Mouse (Mus musculus) MEL (cell line): ENCODE measurements around the gene Gm49387. TPM values are rescaled to one million over a fixed set of nuclear protein-coding genes. Genes with fewer than 3 reads are reported as not detected.

Experiments
- DNase-seq: peaks from one replicate; pipeline ENCODE4 v3.0.0; 2011; ENCODE audit warnings: low read depth, low spot score
- H3K27ac ChIP-seq: 2 replicates; pipeline ENCODE4 v1.5.1; 2012; ENCODE audit warnings: low read depth, mild to moderate bottlenecking, control low read depth, low read length, moderate library complexity; ENCODE audit not compliant: control insufficient read depth
- H3K27me3 ChIP-seq, 2 experiments: fragments of 150-350 bp in 1 of 2; sonication (generic) in 1 of 2; 2 replicates each; pipeline ENCODE4 v1.6.1; 2012; ENCODE audit warnings: low read length in 2 of 2, mild to moderate bottlenecking in 2 of 2, improper control_type of control experiment in 1 of 2, moderate library complexity in 1 of 2; ENCODE audit not compliant: insufficient read depth in 2 of 2, control insufficient read depth in 1 of 2
- H3K36me3 ChIP-seq, 2 experiments: 2 replicates each; pipeline ENCODE4 v1.6.1; 2012 to 2014; ENCODE audit warnings: low read length in 2 of 2, improper control_type of control experiment in 1 of 2, inconsistent platforms in 1 of 2, mild to moderate bottlenecking in 1 of 2; ENCODE audit not compliant: insufficient read depth in 2 of 2, control insufficient read depth in 1 of 2
- H3K4me1 ChIP-seq, 2 experiments: fragments of 150-350 bp in 1 of 2; sonication (generic) in 1 of 2; 2 replicates each; pipeline ENCODE4 v1.6.1; 2012; ENCODE audit warnings: low read length in 2 of 2, improper control_type of control experiment in 1 of 2, mild to moderate bottlenecking in 1 of 2; ENCODE audit not compliant: insufficient read depth in 2 of 2, control insufficient read depth in 1 of 2
- H3K4me3 ChIP-seq, 2 experiments: fragments of 150-350 bp in 1 of 2; sonication (generic) in 1 of 2; 2 replicates each; pipeline ENCODE4 v1.5.1; 2012; ENCODE audit warnings: low read depth in 2 of 2, low read length in 2 of 2, mild to moderate bottlenecking in 2 of 2, moderate library complexity in 2 of 2, control low read depth in 1 of 2, improper control_type of control experiment in 1 of 2; ENCODE audit not compliant: control insufficient read depth in 1 of 2, insufficient read depth in 1 of 2
- H3K79me2 ChIP-seq: 2 replicates; pipeline ENCODE4 v1.6.1; 2012; ENCODE audit warnings: mild to moderate bottlenecking, low read length, moderate library complexity; ENCODE audit not compliant: control insufficient read depth, poor library complexity, insufficient read depth
- H3K9ac ChIP-seq: 2 replicates; pipeline ENCODE4 v1.6.1; 2012; ENCODE audit warnings: low read depth, mild to moderate bottlenecking, control low read depth, low read length, moderate library complexity; ENCODE audit not compliant: control insufficient read depth, poor library complexity, severe bottlenecking
- H3K9me3 ChIP-seq: fragments of 150-350 bp; sonication (generic); replicated peaks from 2 replicates; pipeline ENCODE4 v1.6.1; 2012; ENCODE audit warnings: mild to moderate bottlenecking, low read length, improper control_type of control experiment, moderate library complexity; ENCODE audit not compliant: insufficient read depth
- CHD2 ChIP-seq: IDR thresholded peaks from 2 replicates; pipeline ENCODE4 v1.6.1; 2011; ENCODE audit warnings: low read length, improper control_type of control experiment
- CTCF ChIP-seq, 3 experiments: IDR thresholded peaks in 2 of 3; conservative IDR thresholded peaks in 1 of 3; 2 replicates each; pipeline ENCODE4 v1.5.1; 2011 to 2012; ENCODE audit warnings: low read length in 3 of 3, low read depth in 2 of 3, mild to moderate bottlenecking in 2 of 3, improper control_type of control experiment in 1 of 3, inconsistent platforms in 1 of 3, mixed read lengths in 1 of 3, moderate library complexity in 1 of 3; ENCODE audit not compliant: control insufficient read depth in 1 of 3, insufficient read depth in 1 of 3, poor library complexity in 1 of 3, severe bottlenecking in 1 of 3
- ELF1 ChIP-seq: IDR thresholded peaks from 2 replicates; pipeline ENCODE4 v1.6.1; 2014; ENCODE audit warnings: low read depth, mild to moderate bottlenecking, inconsistent platforms, low read length, improper control_type of control experiment, moderate library complexity
- EP300 ChIP-seq, 2 experiments: IDR thresholded peaks; 2 replicates each; pipeline ENCODE4 v1.6.1; 2011; ENCODE audit warnings: improper control_type of control experiment in 2 of 2, low read length in 2 of 2, low read depth in 1 of 2, mild to moderate bottlenecking in 1 of 2
- GABPA ChIP-seq: IDR thresholded peaks from 2 replicates; pipeline ENCODE4 v1.6.1; 2012; ENCODE audit warnings: low read depth, mild to moderate bottlenecking, inconsistent platforms, low read length, improper control_type of control experiment, moderate library complexity
- HCFC1 ChIP-seq: IDR thresholded peaks from 2 replicates; pipeline ENCODE4 v1.6.1; 2012; ENCODE audit warnings: low read depth, mild to moderate bottlenecking, inconsistent platforms, low read length, improper control_type of control experiment, moderate library complexity
- MAZ ChIP-seq: IDR thresholded peaks from 2 replicates; pipeline ENCODE4 v1.6.1; 2012; ENCODE audit warnings: low read depth, mild to moderate bottlenecking, inconsistent platforms, low read length, improper control_type of control experiment
- MEF2A ChIP-seq: IDR thresholded peaks from 2 replicates; pipeline ENCODE4 v1.6.1; 2014; ENCODE audit warnings: low read depth, mild to moderate bottlenecking, inconsistent platforms, low read length, improper control_type of control experiment; ENCODE audit not compliant: poor library complexity, insufficient replicate concordance, severe bottlenecking; ENCODE audit errors: extremely low read depth
- NELFE ChIP-seq: IDR thresholded peaks from 2 replicates; pipeline ENCODE4 v1.6.1; 2011; ENCODE audit warnings: low read depth, low read length, improper control_type of control experiment
- POLR2A ChIP-seq, 2 experiments: IDR thresholded peaks; 2 replicates each; pipeline ENCODE4 v1.6.1; 2011 to 2012; ENCODE audit warnings: low read length in 2 of 2, mild to moderate bottlenecking in 2 of 2, control low read depth in 1 of 2, improper control_type of control experiment in 1 of 2, low read depth in 1 of 2, moderate library complexity in 1 of 2; ENCODE audit not compliant: control insufficient read depth in 1 of 2, insufficient read depth in 1 of 2, poor library complexity in 1 of 2
- POLR2AphosphoS5 ChIP-seq: IDR thresholded peaks from 2 replicates; pipeline ENCODE4 v1.6.1; 2012; ENCODE audit warnings: low read depth, borderline replicate concordance, mild to moderate bottlenecking, inconsistent platforms, low read length, moderate library complexity, mixed read lengths
- SIN3A ChIP-seq: IDR thresholded peaks from 2 replicates; pipeline ENCODE4 v1.6.1; 2012; ENCODE audit warnings: low read length, improper control_type of control experiment, inconsistent platforms
- TAL1 ChIP-seq: IDR thresholded peaks from 2 replicates; pipeline ENCODE4 v1.6.1; 2012; ENCODE audit warnings: mild to moderate bottlenecking, inconsistent platforms, low read length, moderate library complexity, mixed read lengths
- TBP ChIP-seq: IDR thresholded peaks from 2 replicates; pipeline ENCODE4 v1.8.0; 2011; ENCODE audit warnings: low read depth, low read length, improper control_type of control experiment
- UBTF ChIP-seq: IDR thresholded peaks from 2 replicates; pipeline ENCODE4 v1.6.1; 2012; ENCODE audit warnings: low read depth, mild to moderate bottlenecking, inconsistent platforms, low read length, improper control_type of control experiment, moderate library complexity, borderline replicate concordance; ENCODE audit not compliant: insufficient read depth
- USF2 ChIP-seq, 2 experiments: IDR thresholded peaks; 2 replicates each; pipeline ENCODE4 v1.6.1; 2011 to 2012; ENCODE audit warnings: improper control_type of control experiment in 2 of 2, low read length in 2 of 2, borderline replicate concordance in 1 of 2, inconsistent platforms in 1 of 2, low read depth in 1 of 2, mild to moderate bottlenecking in 1 of 2; ENCODE audit not compliant: insufficient read depth in 1 of 2
- ZC3H11A ChIP-seq: IDR thresholded peaks from 2 replicates; pipeline ENCODE4 v1.6.1; 2012; ENCODE audit warnings: low read depth, mild to moderate bottlenecking, inconsistent platforms, low read length, improper control_type of control experiment
- ZNF384 ChIP-seq: IDR thresholded peaks from 2 replicates; pipeline ENCODE4 v1.6.1; 2012; ENCODE audit warnings: low read depth, mild to moderate bottlenecking, inconsistent platforms, low read length, improper control_type of control experiment
- polyA plus RNA-seq, 2 experiments: library from polyadenylated mRNA; stranded (reverse) in 1 of 2; unstranded in 1 of 2; fragments of >175 nt in 1 of 2; fragments of >200 nt in 1 of 2; gene quantifications; 2 replicates each; pipeline versions ENCODE4 v1.2.1 to v1.2.4; 2012; ENCODE audit warnings: low replicate concordance in 2 of 2, low read depth in 1 of 2; ENCODE audit not compliant: insufficient read length in 2 of 2, insufficient read depth in 1 of 2, missing spikeins in 1 of 2
- total RNA-seq: library from RNA; depleted of rRNA; stranded (reverse); fragments of 300-350 nt; gene quantifications from 2 replicates; pipeline ENCODE4 v1.2.3, GENCODE M21; 2012

Gene Gm49387
- total and polyA plus RNA-seq, 3 experiments: 0.14 TPM; not detected in 2

DNA sequence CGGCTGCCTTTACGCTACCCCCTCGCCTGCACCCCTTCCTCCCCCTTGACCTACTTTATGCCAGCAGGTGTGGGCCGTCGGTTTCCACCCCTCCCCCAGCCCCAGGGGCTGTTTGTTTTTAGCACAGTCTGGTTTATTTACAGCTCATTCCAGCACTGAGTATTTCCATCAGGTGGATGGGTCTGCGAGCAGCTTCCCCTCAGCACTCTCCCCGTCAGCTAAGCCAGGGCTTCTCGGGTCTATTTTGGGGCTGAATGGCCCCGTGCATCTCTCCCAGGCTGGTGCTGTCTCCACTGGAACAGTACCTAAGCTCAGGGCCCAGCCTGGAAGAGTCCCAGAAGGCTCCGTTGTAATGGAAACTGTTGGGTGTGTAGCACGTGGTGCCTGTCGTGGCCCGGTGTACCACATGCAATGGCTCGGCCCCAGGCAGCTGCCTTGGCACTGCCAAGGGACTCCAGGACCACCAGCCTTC is 84.7 kb downstream of the Gm49387 start:
- TF ChIP-seq UBTF (no peak), CHD2 (no peak), HCFC1 (no peak), TAL1 (no peak), NELFE (no peak), TBP (no peak), POLR2AphosphoS5 (no peak), ZC3H11A (no peak), USF2 (IDR thresholded peaks at IDR 0.05; ENCODE audit: borderline replicate concordance in 1 of 2, insufficient read depth in 1 of 2, low read depth in 1 of 2, low read length in 2 of 2) (no peak), GABPA (no peak)
- Histone ChIP-seq H3K9ac (no peak overlapping the region), H3K4me1 (peaks cover 0 to 9% of the 10 kb centered on the region in 2 experiments; a peak in 2 of 4 replicates), H3K79me2 (no peaks in the 10 kb centered on the region), H3K4me3 (no peak overlapping the region), H3K27me3 (peaks cover 0 to 3% of the 10 kb centered on the region in 2 experiments; a peak in 2 of 4 replicates), H3K27ac (no peak overlapping the region), H3K9me3 (no peaks in the 10 kb centered on the region), H3K36me3 (peaks cover 0 to 4% of the 10 kb centered on the region in 2 experiments; a peak in 2 of 4 replicates)
- no peak for DNase-seq

DNA sequence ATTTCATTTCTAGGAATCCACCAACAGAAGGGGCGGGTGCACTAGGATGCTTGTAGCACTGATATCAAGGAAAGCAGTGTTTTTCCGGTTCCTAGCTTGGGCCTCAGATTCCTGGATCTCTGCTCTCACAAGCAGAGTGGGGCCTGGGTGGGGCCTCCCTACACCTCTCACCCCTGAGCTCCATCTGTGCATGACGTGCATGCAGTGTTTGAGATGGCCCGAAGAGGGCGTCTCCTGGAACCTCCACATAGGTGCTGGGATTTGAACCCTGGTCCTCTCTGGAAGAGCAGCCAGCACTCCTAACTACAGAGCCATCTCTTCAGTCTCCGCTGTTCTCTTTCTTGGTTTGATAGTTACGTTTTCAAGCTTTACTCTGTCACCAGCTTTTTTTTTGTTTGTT is 85.7 kb downstream of the Gm49387 start:
- Histone ChIP-seq H3K36me3 (no peaks in the 10 kb centered on the region), H3K9me3 (no peaks in the 10 kb centered on the region), H3K27me3 (peaks cover 0 to 3% of the 10 kb centered on the region in 2 experiments; a peak in 2 of 4 replicates), H3K4me1 (no peaks in the 10 kb centered on the region), H3K79me2 (no peaks in the 10 kb centered on the region), H3K4me3 (no peak overlapping the region), H3K27ac (no peak overlapping the region), H3K9ac (no peak overlapping the region)
- TF ChIP-seq USF2 (IDR thresholded peaks at IDR 0.05; ENCODE audit: borderline replicate concordance in 1 of 2, insufficient read depth in 1 of 2, low read depth in 1 of 2, low read length in 2 of 2) (no peak), SIN3A (no peak), UBTF (no peak), CTCF (IDR thresholded peaks at IDR 0.05 in 2 of 3, conservative IDR thresholded peaks at IDR 0.05 in 1 of 3; ENCODE audit: control insufficient read depth in 1 of 3, insufficient read depth in 1 of 3, low read depth in 2 of 3, low read length in 3 of 3, poor library complexity in 1 of 3, severe bottlenecking in 1 of 3) (peak in 2 of 3 experiments; percentile 30 to 32; a peak in 4 of 6 replicates)
- DNase-seq: peak; percentile 19

DNA sequence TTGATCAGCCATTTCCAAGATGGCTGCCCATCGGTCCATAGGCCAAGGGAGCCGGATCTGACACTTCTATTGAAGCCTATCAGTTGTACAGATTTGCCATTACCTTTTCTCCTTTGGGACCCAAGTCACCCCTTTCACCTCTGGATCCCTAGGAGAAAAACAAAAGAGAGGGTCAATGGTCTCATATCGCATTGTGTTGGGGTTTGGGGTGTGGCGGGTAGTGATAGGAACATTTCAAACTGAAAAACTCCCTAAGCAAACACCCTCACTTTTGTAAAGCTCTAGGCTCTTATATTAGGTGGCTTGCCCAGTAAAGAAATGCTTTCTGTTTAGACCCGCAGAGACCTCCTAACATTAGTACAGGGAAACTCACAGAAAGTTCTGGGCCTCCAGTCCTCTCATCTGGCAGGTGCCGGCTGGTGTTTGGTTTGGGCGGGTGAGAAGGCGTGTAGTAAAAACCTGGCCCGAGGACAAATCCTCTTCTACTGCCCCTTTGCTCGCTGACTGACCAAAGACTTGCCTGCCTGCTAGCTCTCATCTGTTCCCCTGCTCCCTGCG is 96.7 kb downstream of the Gm49387 start:
- no peaks in the 10 kb centered on the region for H3K79me2 ChIP-seq
- no peaks in the 10 kb centered on the region for H3K9me3 ChIP-seq
- no peaks in the 10 kb centered on the region for H3K36me3 ChIP-seq
- H3K9ac ChIP-seq: no peak overlapping the region
- H3K27me3 ChIP-seq: peaks cover 8 to 10% of the 10 kb centered on the region in 2 experiments
- no peak overlapping the region for H3K4me3 ChIP-seq
- no peaks in the 10 kb centered on the region for H3K4me1 ChIP-seq
- TF ChIP-seq ZNF384 (no peak), ZC3H11A (no peak), ELF1 (no peak), TBP (no peak), MEF2A (no peak), EP300 (IDR thresholded peaks at IDR 0.05; ENCODE audit: low read depth in 1 of 2, low read length in 2 of 2) (no peak), TAL1 (no peak), POLR2A (IDR thresholded peaks at IDR 0.05; ENCODE audit: control insufficient read depth in 1 of 2, insufficient read depth in 1 of 2, low read depth in 1 of 2, low read length in 2 of 2, poor library complexity in 1 of 2) (no peak), MAZ (no peak), POLR2AphosphoS5 (no peak), CTCF (IDR thresholded peaks at IDR 0.05 in 2 of 3, conservative IDR thresholded peaks at IDR 0.05 in 1 of 3; ENCODE audit: control insufficient read depth in 1 of 3, insufficient read depth in 1 of 3, low read depth in 2 of 3, low read length in 3 of 3, poor library complexity in 1 of 3, severe bottlenecking in 1 of 3) (no peak), SIN3A (no peak)
- no peak for DNase-seq
- no peak overlapping the region for H3K27ac ChIP-seq
